ENCODE assay signal across 11 mouse cellular contexts in genomic region chr1:186456131-186456530, GRCm38 (mm10).
DNase-seq lines count a peak whose midpoint lies in the region; ATAC-seq and TF ChIP-seq lines count a peak whose summit lies in the region.
"Had no signal": no experiment of that assay in that cellular context is flagged by ENCODE, and none has a peak within 500 bp of the region (broad histone marks: within the 10 kb centered on the region; RNA-seq: fewer than 3 reads in every experiment).

No protein-coding gene starts in this region.

- no peak overlapping the region for H3K4me3 ChIP-seq in kidney, embryonic 15.5 days (replicated peaks)
- no peak overlapping the region for H3K4me3 ChIP-seq in thymus, adult 2 months (ENCODE audit: control insufficient read depth, insufficient read depth, low read length)
- H3K4me3 ChIP-seq: erythroblast, embryonic 14.5 days had no signal

- H3K27me3 ChIP-seq in kidney, embryonic 15.5 days: no peaks in the 10 kb centered on the region
- H3K27me3 ChIP-seq in thymus, adult 2 months (ENCODE audit: control insufficient read depth, insufficient read depth, low read length): no peaks in the 10 kb centered on the region

- H3K4me2 ChIP-seq in kidney, embryonic 15.5 days: no peak overlapping the region
- H3K4me2 ChIP-seq: midbrain, embryonic 11.5 days had no signal

- no peak overlapping the region for H3K27ac ChIP-seq in kidney, embryonic 15.5 days
- no peak overlapping the region for H3K27ac ChIP-seq in thymus, adult 2 months (ENCODE audit: control insufficient read depth, insufficient read depth, low read length)

- H3K9ac ChIP-seq in kidney, embryonic 15.5 days: no peak overlapping the region

- ATAC-seq in kidney, embryonic 15.5 days (replicated peaks; ENCODE audit: low FRiP score): no peak

- H3K4me1 ChIP-seq in kidney, embryonic 15.5 days: peaks cover 6% of the 10 kb centered on the region; the same call in 1 of the 2 replicates
- no peaks in the 10 kb centered on the region for H3K4me1 ChIP-seq in thymus, adult 2 months (replicated peaks; ENCODE audit: control insufficient read depth, insufficient read depth, low read length)

- TF ChIP-seq POLR2A in thymus, adult 2 months (IDR thresholded peaks at IDR 0.05; ENCODE audit: control insufficient read depth, extremely low read depth, insufficient read depth, low read length, poor library complexity): no peak

- no peak for TF ChIP-seq CTCF in thymus, adult 2 months (IDR thresholded peaks at IDR 0.05; ENCODE audit: borderline replicate concordance, control insufficient read depth, extremely low read depth, insufficient read depth, low read length, poor library complexity)

- peak; percentile 31 for DNase-seq in adrenal gland, postnatal 14 days
- DNase-seq in adrenal gland, postnatal 25 days: no peak
- peak; percentile 44 for DNase-seq in kidney, postnatal 10 days
- peak; percentile 13 for DNase-seq in thymus, postnatal 14 days
- no peak for DNase-seq in thymus, adult 2 months
- no peak for DNase-seq in frontal cortex, postnatal 36 days (ENCODE audit: low spot score in 2 of 2)
- DNase-seq in ovary, postnatal 36 days (ENCODE audit: low spot score): no peak
- DNase-seq: layer of hippocampus, adult 9-11 months had no signal

- 97% methylated on average over 3 of the region's 3 CpGs for WGBS in kidney, embryonic 15.5 days
- WGBS in thymus, adult 2 months: 100% methylated on average over 3 of the region's 3 CpGs

- H3K36me3 ChIP-seq in kidney, embryonic 15.5 days: no peaks in the 10 kb centered on the region
- H3K36me3 ChIP-seq in thymus, adult 2 months (ENCODE audit: control insufficient read depth, insufficient read depth, low read length): no peaks in the 10 kb centered on the region

- 0 out of 2 replicates have a peak, but pooled peaks cover 3% of the 10 kb centered on the region for H3K9me3 ChIP-seq in kidney, embryonic 15.5 days (replicated peaks)

Comparison
In these comparisons a context has a peak if more than half of its experiments do, and no peak if none do; other contexts are left out.
1. DNase-seq: peak in adrenal gland, postnatal 14 days (single experiment), kidney, postnatal 10 days (single experiment) and thymus, postnatal 14 days (single experiment); none in adrenal gland, postnatal 25 days (single experiment), thymus, adult 2 months (single experiment), frontal cortex, postnatal 36 days (0 of 2) and ovary, postnatal 36 days (single experiment).